Mouse (Mus musculus) megakaryocyte-erythroid progenitor cell, adult 5-6 weeks (primary cell): ENCODE measurements around the gene Slc37a1. TPM values are rescaled to one million over a fixed set of nuclear protein-coding genes. Genes with fewer than 3 reads are reported as not detected.
A peak's percentile ranks its signal among the peaks of the same experiment; 100 is the strongest.

Experiments used
- ATAC-seq: replicated peaks from 2 replicates; pipeline ENCODE4 v1.8.0; 2016; ENCODE audit warnings: mild to moderate bottlenecking, inconsistent platforms; ENCODE audit not compliant: severe bottlenecking, poor library complexity, low FRiP score, low TSS enrichment
- total RNA-seq, 2 experiments: library from RNA; stranded (forward) in 1 of 2; stranded (reverse) in 1 of 2; fragments of 200-1000, 215-1000 nt in 1 of 2; fragments of >200 nt in 1 of 2; fragmentation: Nextera tagmentation in 1 of 2; gene quantifications; 2 replicates each; pipeline ENCODE4 v1.2.3; 2014 to 2017

Gene Slc37a1
- total RNA-seq, 2 experiments from 2014 or later: 3.6 to 7.8 TPM

- no peak for ATAC-seq
Measured at GRCm38 (mm10) chr17:31311047-31311446, 24.5 kb downstream of the Slc37a1 start.

GRCm38 (mm10) chr17:31312648-31313047, 26.1 kb downstream of the Slc37a1 start:
- ATAC-seq: no peak

- ATAC-seq: no peak
Measured at GRCm38 (mm10) chr17:31315046-31315792, 28.6 kb downstream of the Slc37a1 start.

GRCm38 (mm10) chr17:31315993-31316392, 29.4 kb downstream of the Slc37a1 start:
- ATAC-seq: no peak

- ATAC-seq: 0 out of 2 replicates have a peak, but pooled peaks have one; percentile 35
Measured at GRCm38 (mm10) chr17:31316998-31317397, 30.4 kb downstream of the Slc37a1 start.

GRCm38 (mm10) chr17:31317521-31318272, 31.1 kb downstream of the Slc37a1 start:
- ATAC-seq: no peak

GRCm38 (mm10) chr17:31318906-31319767, 32.5 kb downstream of the Slc37a1 start:
- no peak for ATAC-seq

GRCm38 (mm10) chr17:31321425-31321824, 34.8 kb downstream of the Slc37a1 start:
- no peak for ATAC-seq

GRCm38 (mm10) chr17:31322446-31322845, 35.9 kb downstream of the Slc37a1 start:
- no peak for ATAC-seq

GRCm38 (mm10) chr17:31323379-31323778, 36.8 kb downstream of the Slc37a1 start:
- no peak for ATAC-seq

- ATAC-seq: no peak
Measured at GRCm38 (mm10) chr17:31324227-31324626, 37.6 kb downstream of the Slc37a1 start.

GRCm38 (mm10) chr17:31325451-31326219, 39.0 kb downstream of the Slc37a1 start:
- peak; percentile 65; the same call in 1 of the 2 replicates for ATAC-seq

GRCm38 (mm10) chr17:31326220-31326852, 39.7 kb downstream of the Slc37a1 start:
- ATAC-seq: no peak

GRCm38 (mm10) chr17:31328466-31328865, 41.9 kb downstream of the Slc37a1 start:
- no peak for ATAC-seq

- ATAC-seq: peak; percentile 59; the same call in 1 of the 2 replicates
Measured at GRCm38 (mm10) chr17:31330622-31331021, 44.0 kb downstream of the Slc37a1 start.

GRCm38 (mm10) chr17:31331273-31331672, 44.7 kb downstream of the Slc37a1 start:
- ATAC-seq: no peak

- no peak for ATAC-seq
Measured at GRCm38 (mm10) chr17:31331920-31332319, 45.3 kb downstream of the Slc37a1 start.

GRCm38 (mm10) chr17:31332333-31332732, 45.7 kb downstream of the Slc37a1 start:
- no peak for ATAC-seq
